Mouse (Mus musculus) liver, postnatal 0 days (tissue): ENCODE measurements at regions not wholly inside any gene's neighbourhood (a gene's known extent, or its start where the extent isn't known, plus 50 kb on each side); places are given as distances from the start of the nearest gene placed in this dataset.

Experiments
- CTCF ChIP-seq: sonication (generic); IDR thresholded peaks from 2 replicates; pipeline ENCODE4 v1.5.1; 2016; ENCODE audit warnings: antibody characterized with exemption, low read depth
- EP300 ChIP-seq: IDR thresholded peaks from 2 replicates; pipeline ENCODE4 v1.6.1; 2016; ENCODE audit warnings: antibody characterized with exemption, low read depth, mild to moderate bottlenecking

- TF ChIP-seq CTCF (no peak), EP300 (no peak)
Observed at GRCm38 (mm10) chr17:91352107-91352506, 259.2 kb upstream of the Nrxn1 start.
